Mouse (Mus musculus) liver, embryonic 15.5 days (tissue): ENCODE results near the gene Sp1. TPM values are rescaled to one million over a fixed set of nuclear protein-coding genes. Genes with fewer than 3 reads are reported as not detected.
A peak's percentile ranks its signal among the peaks of the same experiment; 100 is the strongest.

Source experiments
- ATAC-seq: fragments of 200-750 bp; cut with Nextera tagmentation; 2 replicates; pipeline ENCODE4 v1.8.0; 2017; ENCODE audit warnings: moderate number of reproducible peaks, mild to moderate bottlenecking, moderate library complexity; ENCODE audit not compliant: insufficient read depth
- H3K27ac ChIP-seq: fragments of 300-500 bp; sonication (generic); replicated peaks from 2 replicates; pipeline ENCODE4 v1.5.1; 2015; ENCODE audit warnings: mild to moderate bottlenecking, inconsistent platforms
- H3K27me3 ChIP-seq: fragments of 300-500 bp; sonication (generic); 2 replicates; pipeline ENCODE4 v1.6.1; 2015; ENCODE audit warnings: mild to moderate bottlenecking, inconsistent platforms
- H3K36me3 ChIP-seq: fragments of 300-500 bp; sonication (generic); replicated peaks from 2 replicates; pipeline ENCODE4 v1.6.1; 2015; ENCODE audit warnings: moderate library complexity, mild to moderate bottlenecking, inconsistent platforms
- H3K4me1 ChIP-seq: fragments of 300-500 bp; sonication (generic); replicated peaks from 2 replicates; pipeline ENCODE4 v1.6.1; 2015; ENCODE audit warnings: inconsistent platforms
- H3K4me2 ChIP-seq: fragments of 300-500 bp; sonication (generic); 2 replicates; pipeline ENCODE4 v1.6.1; 2015; ENCODE audit warnings: moderate library complexity, mild to moderate bottlenecking, inconsistent platforms
- H3K4me3 ChIP-seq: fragments of 300-500 bp; sonication (generic); replicated peaks from 2 replicates; pipeline ENCODE4 v1.5.1; 2015; ENCODE audit warnings: mild to moderate bottlenecking, inconsistent platforms
- H3K9ac ChIP-seq: fragments of 300-500 bp; sonication (generic); 2 replicates; pipeline ENCODE4 v1.6.1; 2015; ENCODE audit warnings: moderate library complexity, mild to moderate bottlenecking, inconsistent platforms
- H3K9me3 ChIP-seq: fragments of 300-500 bp; sonication (generic); replicated peaks from 2 replicates; pipeline ENCODE4 v1.6.1; 2016; ENCODE audit warnings: inconsistent platforms
- WGBS: fragments of 180-500 bp; shearing (Covaris S2); methylation state at CpG from one replicate; pipeline ENCODE4 v1.1.7; 2015; ENCODE audit warnings: mixed read lengths; ENCODE audit not compliant: insufficient replicate concordance; 5-methylcytosine and 5-hydroxymethylcytosine counted together
- polyA plus RNA-seq: library from polyadenylated mRNA; unstranded; fragments of >200 nt; fragmentation: Nextera tagmentation; extraction: Ambion mirVana; gene quantifications from 2 replicates; pipeline ENCODE4 v1.2.1, GENCODE M21; 2015

The Sp1 gene
- polyA plus RNA-seq, 1 experiment from 2014 or later = 3.5 TPM

DNA sequence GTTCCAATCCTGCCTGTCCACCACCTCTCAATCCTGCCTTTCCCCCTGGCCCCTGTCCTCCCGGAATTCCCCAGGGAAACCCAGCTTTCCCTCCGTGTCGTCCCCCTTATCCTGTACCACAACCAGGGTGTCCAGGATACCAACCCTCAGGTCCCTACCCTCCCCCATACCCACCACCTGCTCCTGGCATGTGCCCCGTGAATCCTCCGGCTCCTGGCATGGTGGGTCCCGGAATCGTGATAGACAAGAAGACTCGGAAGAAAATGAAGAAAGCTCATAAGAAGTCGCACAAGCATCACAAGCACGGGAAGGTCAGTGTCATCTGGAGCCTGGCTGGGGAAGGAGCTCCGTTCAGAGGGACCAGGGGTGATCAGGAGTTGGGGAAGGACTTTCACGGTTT lies 54.5 kb downstream of the Sp1 start:
- H3K4me3 ChIP-seq = peak overlapping the region; percentile 62
- H3K9me3 ChIP-seq = no peaks in the 10 kb centered on the region
- H3K4me1 ChIP-seq = peaks cover 65% of the 10 kb centered on the region
- H3K9ac ChIP-seq = peak overlapping the region; percentile 58
- peak overlapping the region; percentile 91 for H3K27ac ChIP-seq
- H3K36me3 ChIP-seq = peaks cover 28% of the 10 kb centered on the region
- peak overlapping the region; percentile 78 for H3K4me2 ChIP-seq
- WGBS = 59% methylated on average over 12 of the region's 12 CpGs
- no peak for ATAC-seq
- H3K27me3 ChIP-seq = no peaks in the 10 kb centered on the region

GRCm38 (mm10) chr15:102460971-102461370 lies 55.0 kb downstream of the Sp1 start:
- peaks cover 33% of the 10 kb centered on the region for H3K36me3 ChIP-seq
- H3K4me1 ChIP-seq = peaks cover 63% of the 10 kb centered on the region
- ATAC-seq = peak; percentile 37; the same call in 1 of the 2 replicates
- no peaks in the 10 kb centered on the region for H3K27me3 ChIP-seq
- H3K27ac ChIP-seq = peak overlapping the region; percentile 91
- H3K9ac ChIP-seq = peak overlapping the region; percentile 58
- H3K4me3 ChIP-seq = peak overlapping the region; percentile 62
- H3K9me3 ChIP-seq = no peaks in the 10 kb centered on the region
- 19% methylated on average over 4 of the region's 4 CpGs for WGBS
- peak overlapping the region; percentile 78 for H3K4me2 ChIP-seq

- H3K9me3 ChIP-seq = no peaks in the 10 kb centered on the region
- peak overlapping the region; percentile 78 for H3K4me2 ChIP-seq
- ATAC-seq = no peak
- H3K36me3 ChIP-seq = peaks cover 37% of the 10 kb centered on the region
- H3K9ac ChIP-seq = peak overlapping the region; percentile 58
- peaks cover 61% of the 10 kb centered on the region for H3K4me1 ChIP-seq
- no peaks in the 10 kb centered on the region for H3K27me3 ChIP-seq
- peak overlapping the region; percentile 91 for H3K27ac ChIP-seq
- 67% methylated on average over 9 of the region's 9 CpGs for WGBS
- H3K4me3 ChIP-seq = peak overlapping the region; percentile 62
These were observed 55.6 kb downstream of the Sp1 start for GRCm38 (mm10) chr15:102461430-102462075.

- Histone ChIP-seq H3K27ac (no peak overlapping the region), H3K9me3 (no peaks in the 10 kb centered on the region), H3K36me3 (peaks cover 51% of the 10 kb centered on the region), H3K4me1 (peaks cover 43% of the 10 kb centered on the region), H3K4me2 (no peak overlapping the region), H3K9ac (no peak overlapping the region), H3K4me3 (no peak overlapping the region), H3K27me3 (no peaks in the 10 kb centered on the region)
- no peak for ATAC-seq
These were observed 57.7 kb downstream of the Sp1 start for GRCm38 (mm10) chr15:102463666-102464065.

GRCm38 (mm10) chr15:102468675-102469370 lies 62.9 kb downstream of the Sp1 start:
- Histone ChIP-seq H3K9me3 (no peaks in the 10 kb centered on the region), H3K4me2 (no peak overlapping the region), H3K36me3 (peaks cover 47% of the 10 kb centered on the region), H3K27me3 (no peaks in the 10 kb centered on the region), H3K9ac (no peak overlapping the region), H3K4me3 (no peak overlapping the region), H3K27ac (no peak overlapping the region), H3K4me1 (peaks cover 21% of the 10 kb centered on the region)
- WGBS = 93% methylated on average over 9 of the region's 9 CpGs
- no peak for ATAC-seq

- WGBS = under 1% methylated on average over 34 of the region's 40 CpGs
- peak; percentile 98 for ATAC-seq
- peaks cover 18% of the 10 kb centered on the region for H3K4me1 ChIP-seq
These were observed 64.3 kb downstream of the Sp1 start, which contains the start of gene Pcbp2 for GRCm38 (mm10) chr15:102470183-102470604. Gene Pcbp2 (plus strand): TSS chr15:102470539.

GRCm38 (mm10) chr15:102470605-102471294 lies 64.8 kb downstream of the Sp1 start:
- Histone ChIP-seq H3K27me3 (no peaks in the 10 kb centered on the region), H3K36me3 (peaks cover 53% of the 10 kb centered on the region), H3K4me3 (peak overlapping the region; percentile 97), H3K9me3 (no peaks in the 10 kb centered on the region), H3K4me2 (peak overlapping the region; percentile 72), H3K27ac (peak overlapping the region; percentile 90), H3K4me1 (peaks cover 18% of the 10 kb centered on the region), H3K9ac (peak overlapping the region; percentile 96)
- under 1% methylated on average over 46 of the region's 67 CpGs for WGBS
- peak; percentile 61 for ATAC-seq

More at GRCm38 (mm10) chr15:102470183-102470604, 64.3 kb downstream of the Sp1 start, which contains the start of gene Pcbp2:
- H3K9ac ChIP-seq = peak within 1 kb of the TSS; percentile 96
- H3K27ac ChIP-seq = peak within 1 kb of the TSS; percentile 90
- H3K27me3 ChIP-seq = no peaks in the 10 kb centered on the region
- no peaks in the 10 kb centered on the region for H3K9me3 ChIP-seq
- peak within 1 kb of the TSS; percentile 97 for H3K4me3 ChIP-seq
- peaks cover 53% of the 10 kb centered on the region for H3K36me3 ChIP-seq
- H3K4me2 ChIP-seq = peak within 1 kb of the TSS; percentile 72

GRCm38 (mm10) chr15:102471295-102471645 lies 65.3 kb downstream of the Sp1 start:
- H3K27me3 ChIP-seq = no peaks in the 10 kb centered on the region
- H3K4me2 ChIP-seq = peak overlapping the region; percentile 72
- H3K27ac ChIP-seq = peak overlapping the region; percentile 90
- peak overlapping the region; percentile 96 for H3K9ac ChIP-seq
- peaks cover 18% of the 10 kb centered on the region for H3K4me1 ChIP-seq
- no peaks in the 10 kb centered on the region for H3K9me3 ChIP-seq
- WGBS = 1% methylated on average over 10 of the region's 10 CpGs
- H3K4me3 ChIP-seq = peak overlapping the region; percentile 97
- peaks cover 56% of the 10 kb centered on the region for H3K36me3 ChIP-seq
- no peak for ATAC-seq

GRCm38 (mm10) chr15:102471727-102472126 lies 65.8 kb downstream of the Sp1 start:
- Histone ChIP-seq H3K9me3 (no peaks in the 10 kb centered on the region), H3K9ac (peak overlapping the region; percentile 96), H3K27me3 (no peaks in the 10 kb centered on the region), H3K36me3 (peaks cover 56% of the 10 kb centered on the region), H3K4me3 (peak overlapping the region; percentile 97), H3K4me2 (peak overlapping the region; percentile 72), H3K4me1 (peaks cover 18% of the 10 kb centered on the region), H3K27ac (no peak overlapping the region; the same call in 1 of the 2 replicates)
- no peak for ATAC-seq

DNA sequence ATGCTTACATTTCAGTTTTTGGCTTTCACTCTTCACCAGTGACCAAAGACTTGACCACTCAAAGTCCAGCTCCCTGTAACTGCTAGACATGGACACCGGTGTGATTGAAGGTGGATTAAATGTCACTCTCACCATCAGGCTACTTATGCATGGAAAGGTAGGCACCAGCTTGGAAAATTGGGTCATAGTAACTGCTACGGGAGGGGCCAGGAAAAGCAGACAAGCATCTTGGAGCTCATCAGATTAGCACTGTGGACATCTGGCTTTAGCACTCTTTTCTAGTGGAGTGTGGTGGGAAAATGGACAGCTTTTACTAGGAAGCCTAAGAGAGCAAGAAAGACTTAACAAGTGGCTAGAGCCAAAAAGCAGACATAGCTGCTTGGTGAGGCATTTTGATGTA lies 67.3 kb downstream of the Sp1 start:
- Histone ChIP-seq H3K4me1 (peaks cover 18% of the 10 kb centered on the region), H3K4me2 (no peak overlapping the region), H3K9ac (no peak overlapping the region), H3K27me3 (no peaks in the 10 kb centered on the region), H3K36me3 (peaks cover 61% of the 10 kb centered on the region), H3K27ac (no peak overlapping the region), H3K9me3 (no peaks in the 10 kb centered on the region), H3K4me3 (no peak overlapping the region)
- no peak for ATAC-seq
- WGBS = 66% methylated on average over 2 of the region's 2 CpGs

GRCm38 (mm10) chr15:102474520-102474919 lies 68.6 kb downstream of the Sp1 start:
- Histone ChIP-seq H3K4me1 (peaks cover 18% of the 10 kb centered on the region), H3K27ac (no peak overlapping the region), H3K36me3 (peaks cover 63% of the 10 kb centered on the region), H3K4me3 (no peak overlapping the region), H3K9ac (no peak overlapping the region), H3K9me3 (no peaks in the 10 kb centered on the region), H3K4me2 (no peak overlapping the region), H3K27me3 (no peaks in the 10 kb centered on the region)
- WGBS = 86% methylated on average over 2 of the region's 2 CpGs
- no peak for ATAC-seq
